8 mouse cellular contexts compared by ENCODE assay signal in the genomic region with DNA sequence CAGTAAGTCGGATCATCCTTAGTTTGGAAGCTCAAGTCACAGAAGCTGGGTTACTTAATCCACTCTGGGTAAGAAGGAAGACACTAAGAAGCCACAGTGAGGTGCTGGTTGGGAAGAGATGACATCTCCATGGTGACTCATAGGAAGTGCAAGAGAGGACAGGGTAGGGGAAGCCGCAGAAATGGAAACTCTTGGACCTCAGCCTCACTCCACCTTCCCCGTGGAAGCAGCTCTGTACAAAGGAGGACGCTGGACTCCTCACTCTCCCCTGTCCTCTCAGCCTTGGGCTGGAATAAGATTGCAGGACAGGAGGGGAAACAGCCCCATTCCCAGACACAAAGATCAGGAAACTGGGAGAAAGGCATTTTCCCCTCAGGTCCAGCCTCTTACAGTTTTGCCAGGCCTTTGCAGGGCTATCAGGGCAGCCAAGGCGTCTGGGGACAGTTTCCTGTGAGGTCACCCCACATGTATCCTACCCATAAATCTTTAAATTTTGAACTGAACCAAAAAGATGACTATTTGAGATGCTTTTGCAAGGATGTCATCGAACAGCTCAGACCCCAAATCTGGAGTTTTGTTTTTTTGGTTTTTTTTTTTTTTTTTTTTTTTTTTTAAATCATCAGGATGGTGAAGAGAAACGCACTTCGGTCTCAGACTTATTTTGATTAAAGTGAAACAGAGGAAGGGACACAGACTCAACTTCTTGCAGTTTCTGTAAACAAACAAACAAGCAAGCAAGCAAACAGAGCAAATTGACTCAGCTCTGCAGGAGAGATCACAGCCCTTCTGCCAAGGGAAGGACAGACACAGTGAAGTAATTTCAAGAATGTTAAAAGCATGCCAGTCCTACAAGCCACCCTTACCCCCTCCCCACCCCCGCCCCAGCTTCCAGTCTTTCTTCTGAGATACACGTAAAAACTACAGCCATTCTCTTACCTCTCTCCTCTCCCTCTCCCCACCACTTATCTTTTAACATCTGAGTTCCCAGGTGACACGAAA.
A peak's percentile ranks its signal among the peaks of the same experiment; 100 is the strongest.
DNase-seq lines count a peak whose midpoint lies in the region; ATAC-seq and TF ChIP-seq lines count a peak whose summit lies in the region.

No protein-coding gene starts in this region.

- H3K4me3 ChIP-seq in intestine, embryonic 15.5 days (replicated peaks), result no peak overlapping the region
- no peak overlapping the region for H3K4me3 ChIP-seq in intestine, postnatal 0 days (ENCODE audit: low read depth, low read length)
- no peak overlapping the region for H3K4me3 ChIP-seq in midbrain, embryonic 14.5 days (replicated peaks; ENCODE audit: low read depth, low read length)

- H3K9ac ChIP-seq in intestine, embryonic 15.5 days, result no peak overlapping the region
- H3K9ac ChIP-seq in intestine, postnatal 0 days (ENCODE audit: low read depth, low read length), result no peak overlapping the region
- H3K9ac ChIP-seq in midbrain, embryonic 14.5 days (replicated peaks; ENCODE audit: low read length), result no peak overlapping the region

- no peaks in the 10 kb centered on the region for H3K27me3 ChIP-seq in intestine, embryonic 15.5 days (replicated peaks)
- no peaks in the 10 kb centered on the region for H3K27me3 ChIP-seq in intestine, postnatal 0 days (replicated peaks; ENCODE audit: control insufficient read depth, insufficient read depth, low read length)
- no peaks in the 10 kb centered on the region for H3K27me3 ChIP-seq in midbrain, embryonic 14.5 days (ENCODE audit: control insufficient read depth, insufficient read depth, low read length)

- H3K9me3 ChIP-seq in intestine, embryonic 15.5 days, result no peaks in the 10 kb centered on the region
- no peaks in the 10 kb centered on the region for H3K9me3 ChIP-seq in intestine, postnatal 0 days (ENCODE audit: control insufficient read depth)
- no peaks in the 10 kb centered on the region for H3K9me3 ChIP-seq in midbrain, embryonic 14.5 days (ENCODE audit: control insufficient read depth, low read length)

- 46% methylated on average over 11 of the region's 11 CpGs for WGBS in intestine, embryonic 15.5 days
- 52% methylated on average over 11 of the region's 11 CpGs for WGBS in intestine, postnatal 0 days
- 64% methylated on average over 11 of the region's 11 CpGs for WGBS in midbrain, embryonic 14.5 days

- H3K36me3 ChIP-seq in intestine, embryonic 15.5 days, result 0 out of 2 replicates have a peak, but pooled peaks cover 2% of the 10 kb centered on the region
- peaks cover 5% of the 10 kb centered on the region; the same call in 1 of the 2 replicates for H3K36me3 ChIP-seq in intestine, postnatal 0 days (ENCODE audit: control insufficient read depth, insufficient read depth)
- H3K36me3 ChIP-seq in midbrain, embryonic 14.5 days (ENCODE audit: control insufficient read depth, insufficient read depth, low read length), result no peaks in the 10 kb centered on the region

- intact Hi-C loops in heart, postnatal 25 days (cut with DNase I), result no loop called here
- intact Hi-C loops in left cerebral cortex, postnatal 14 days (cut with DNase I), result no loop called here

- H3K4me2 ChIP-seq in intestine, embryonic 15.5 days (replicated peaks), result no peak overlapping the region
- no peak overlapping the region for H3K4me2 ChIP-seq in intestine, postnatal 0 days (replicated peaks; ENCODE audit: low read depth)
- no peak overlapping the region for H3K4me2 ChIP-seq in midbrain, embryonic 14.5 days (ENCODE audit: low read length)

- peak; percentile 42 for DNase-seq in c-Kit-positive CD71-negative TER-119-negative erythroid progenitor cells, embryonic 14.5 days (ENCODE audit: low read depth)
- peak; percentile 38 for DNase-seq in heart, postnatal 25 days (ENCODE audit: low spot score)
- DNase-seq in urinary bladder, postnatal 25 days (ENCODE audit: low spot score), result no peak
- DNase-seq in midbrain, embryonic 14.5 days, result no peak
- DNase-seq in left cerebral cortex, postnatal 14 days (ENCODE audit: low spot score in 2 of 2), result no peak

- peaks cover 8% of the 10 kb centered on the region; the same call in 1 of the 2 replicates for H3K4me1 ChIP-seq in intestine, embryonic 15.5 days (replicated peaks)
- H3K4me1 ChIP-seq in intestine, postnatal 0 days (replicated peaks; ENCODE audit: control insufficient read depth, insufficient read depth, low read length), result no peaks in the 10 kb centered on the region
- 0 out of 2 replicates have a peak, but pooled peaks cover 2% of the 10 kb centered on the region for H3K4me1 ChIP-seq in midbrain, embryonic 14.5 days (ENCODE audit: control insufficient read depth, insufficient read depth, low read length)

- H3K27ac ChIP-seq in intestine, embryonic 15.5 days, result peak overlapping the region; percentile 1; the same call in 1 of the 2 replicates
- no peak overlapping the region for H3K27ac ChIP-seq in intestine, postnatal 0 days (ENCODE audit: low read depth, low read length)
- H3K27ac ChIP-seq in midbrain, embryonic 14.5 days (replicated peaks; ENCODE audit: low read depth, low read length), result no peak overlapping the region

- ATAC-seq in intestine, embryonic 15.5 days, result no peak
- ATAC-seq in intestine, postnatal 0 days, result no peak
- ATAC-seq in megakaryocyte, adult 5-6 weeks (ENCODE audit: poor library complexity, severe bottlenecking), result peak; percentile 96
- ATAC-seq in midbrain, embryonic 14.5 days (ENCODE audit: low FRiP score, low TSS enrichment), result no peak

- no peak for TF ChIP-seq CTCF in intestine, postnatal 0 days (IDR thresholded peaks at IDR 0.05; ENCODE audit: low read depth)

Comparison
In these comparisons a context has a peak if more than half of its experiments do, and no peak if none do; other contexts are left out.
1. DNase-seq: peak in c-Kit-positive CD71-negative TER-119-negative erythroid progenitor cells, embryonic 14.5 days (single experiment) and heart, postnatal 25 days (single experiment); none in urinary bladder, postnatal 25 days (single experiment), midbrain, embryonic 14.5 days (single experiment) and left cerebral cortex, postnatal 14 days (0 of 2).